Mouse (Mus musculus) small intestine, adult 2 months (tissue): ENCODE measurements at regions not wholly inside any gene's neighbourhood (a gene's known extent, or its start where the extent isn't known, plus 50 kb on each side); places are given as distances from the start of the nearest gene placed in this dataset.

Experiments used
- CTCF ChIP-seq: fragments of 200-500 bp; IDR thresholded peaks from 2 replicates; pipeline ENCODE4 v1.5.1; 2012; ENCODE audit warnings: low read depth, mild to moderate bottlenecking, control low read depth, inconsistent platforms, low read length, moderate library complexity, mixed read lengths; ENCODE audit not compliant: insufficient replicate concordance, insufficient read length; ENCODE audit errors: extremely low read depth
- POLR2A ChIP-seq: fragments of 200-500 bp; IDR thresholded peaks from 2 replicates; pipeline ENCODE4 v1.6.1; 2012; ENCODE audit warnings: low read depth, mild to moderate bottlenecking, control low read depth, inconsistent platforms, low read length, moderate library complexity

DNA sequence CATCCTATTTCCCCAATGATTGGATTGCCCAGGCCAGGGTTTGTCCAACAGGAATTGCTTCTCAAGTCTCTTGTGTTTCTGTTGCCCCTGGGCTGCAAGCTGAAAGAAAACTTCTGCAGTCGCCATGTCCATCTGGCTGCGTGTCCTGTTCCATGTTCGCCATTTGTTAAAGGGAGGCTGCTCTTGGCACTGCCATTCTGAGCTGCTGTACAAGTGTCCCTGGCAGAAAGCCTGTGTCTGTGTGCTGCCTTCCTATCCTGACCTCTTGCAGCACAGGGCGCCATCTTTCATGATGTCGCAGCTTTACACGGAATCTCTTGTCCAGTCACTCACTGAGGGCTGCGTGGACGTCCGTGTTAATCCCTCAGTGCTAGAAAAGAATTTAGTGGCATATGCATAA, 349.2 kb downstream of the Agtpbp1 start:
- no peak for TF ChIP-seq CTCF
- no peak for TF ChIP-seq POLR2A
